Mouse (Mus musculus) ES-E14 (cell line): ENCODE measurements around the gene Specc1l. TPM values are rescaled to one million over a fixed set of nuclear protein-coding genes. Genes with fewer than 3 reads are reported as not detected.
A peak's percentile ranks its signal among the peaks of the same experiment; 100 is the strongest.
"Not testable (repeated sequence)": the region's sequence is repeated elsewhere in the genome, so short reads cannot be mapped to it uniquely, and the experiment has no call there.

Source experiments
- DNase-seq: peaks from one replicate; pipeline ENCODE4 v3.0.0-alpha.2; 2013; ENCODE audit warnings: low read depth, low spot score
- H3K27ac ChIP-seq: 2 replicates; pipeline ENCODE4 v1.5.1; 2012; ENCODE audit warnings: low read depth, mild to moderate bottlenecking, low read length, moderate library complexity, mixed read lengths; ENCODE audit not compliant: poor library complexity, insufficient read depth, severe bottlenecking
- H3K36me3 ChIP-seq: 2 replicates; pipeline ENCODE4 v1.6.1; 2012; ENCODE audit warnings: mild to moderate bottlenecking, low read length, moderate library complexity, mixed read lengths; ENCODE audit not compliant: control insufficient read depth, poor library complexity, insufficient read depth, severe bottlenecking
- H3K4me1 ChIP-seq, 2 experiments: fragments of 150-350 bp in 1 of 2; sonication (generic) in 1 of 2; 2 replicates each; pipeline ENCODE4 v1.6.1; 2012; ENCODE audit warnings: low read length in 2 of 2, mild to moderate bottlenecking in 1 of 2, mixed read lengths in 1 of 2; ENCODE audit not compliant: control insufficient read depth in 2 of 2, insufficient read depth in 2 of 2, poor library complexity in 1 of 2
- H3K4me3 ChIP-seq, 2 experiments: fragments of 150-350 bp in 1 of 2; sonication (generic) in 1 of 2; 2 replicates each; pipeline ENCODE4 v1.5.1; 2012; ENCODE audit warnings: low read length in 2 of 2, low read depth in 1 of 2, mild to moderate bottlenecking in 1 of 2, mixed read lengths in 1 of 2; ENCODE audit not compliant: insufficient read depth in 1 of 2, poor library complexity in 1 of 2, severe bottlenecking in 1 of 2
- H3K9ac ChIP-seq: 2 replicates; pipeline ENCODE4 v1.6.1; 2012; ENCODE audit warnings: low read depth, mild to moderate bottlenecking, low read length, mixed read lengths; ENCODE audit not compliant: poor library complexity, insufficient read depth, severe bottlenecking
- H3K9me3 ChIP-seq: fragments of 150-350 bp; sonication (generic); 2 replicates; pipeline ENCODE4 v1.6.1; 2012; ENCODE audit warnings: low read depth, mild to moderate bottlenecking, low read length; ENCODE audit not compliant: control insufficient read depth, insufficient read depth
- CHD2 ChIP-seq: IDR thresholded peaks from 2 replicates; pipeline ENCODE4 v1.6.1; 2014; ENCODE audit warnings: mild to moderate bottlenecking, low read depth, low read length, inconsistent platforms
- HCFC1 ChIP-seq: IDR thresholded peaks from 2 replicates; pipeline ENCODE4 v1.6.1; 2012; ENCODE audit warnings: low read length, inconsistent platforms, borderline replicate concordance; ENCODE audit not compliant: insufficient read depth
- MAFK ChIP-seq: IDR thresholded peaks from 2 replicates; pipeline ENCODE4 v1.6.1; 2014; ENCODE audit warnings: mild to moderate bottlenecking, low read depth, low read length, inconsistent platforms; ENCODE audit not compliant: insufficient read depth
- ZC3H11A ChIP-seq: IDR thresholded peaks from 2 replicates; pipeline ENCODE4 v1.6.1; 2012; ENCODE audit warnings: low read depth, mild to moderate bottlenecking, inconsistent platforms, low read length, borderline replicate concordance
- ZNF384 ChIP-seq: IDR thresholded peaks from 2 replicates; pipeline ENCODE4 v1.6.1; 2012; ENCODE audit warnings: low read depth, low read length, inconsistent platforms
- in situ Hi-C, 2 experiments: fragments of 600-800 bp; cut with MboI; formaldehyde crosslinking; loops; one replicate each; pipeline ENCODE4 v1.15.1; 2025; ENCODE audit warnings: low sequenced_read_pairs in 2 of 2, inconsistent platforms in 1 of 2; ENCODE audit not compliant: unreplicated experiment in 2 of 2
- total RNA-seq: library from RNA; depleted of rRNA; stranded (reverse); fragments of 300-350 nt; gene quantifications from 2 replicates; pipeline ENCODE4 v1.2.3, GENCODE M21; 2012

The Specc1l gene
- total RNA-seq, 1 experiment: 23.5 TPM

DNA sequence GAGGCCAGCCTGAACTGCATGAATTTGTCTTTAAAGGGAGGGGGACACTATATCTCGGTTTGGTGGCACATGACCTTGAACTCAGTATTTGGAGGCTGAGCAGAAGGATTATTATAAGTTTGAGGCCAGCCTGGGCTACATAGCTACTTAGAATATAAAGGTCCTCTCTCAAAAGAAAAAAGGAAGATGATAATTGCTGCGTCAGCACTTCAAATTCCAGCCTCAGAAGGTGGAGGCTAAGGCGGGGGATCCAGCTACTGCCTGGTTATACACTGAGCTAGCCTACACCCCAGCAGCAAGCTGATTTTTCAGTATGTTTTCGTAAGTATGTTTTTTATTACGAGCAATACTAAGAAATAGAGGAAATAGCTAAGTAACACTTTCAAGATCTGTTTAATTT, 78.8 kb downstream of the Specc1l start:
- Histone ChIP-seq H3K27ac (no peak overlapping the region), H3K9me3 (no peaks in the 10 kb centered on the region), H3K4me1 (no peaks in the 10 kb centered on the region), H3K4me3 (no peak overlapping the region), H3K9ac (no peak overlapping the region), H3K36me3 (no peaks in the 10 kb centered on the region; the same call in 1 of the 2 replicates)
- no peak for DNase-seq
- in situ Hi-C loops: no loop called here
- TF ChIP-seq MAFK (peak; percentile 87), CHD2 (no peak)

DNA sequence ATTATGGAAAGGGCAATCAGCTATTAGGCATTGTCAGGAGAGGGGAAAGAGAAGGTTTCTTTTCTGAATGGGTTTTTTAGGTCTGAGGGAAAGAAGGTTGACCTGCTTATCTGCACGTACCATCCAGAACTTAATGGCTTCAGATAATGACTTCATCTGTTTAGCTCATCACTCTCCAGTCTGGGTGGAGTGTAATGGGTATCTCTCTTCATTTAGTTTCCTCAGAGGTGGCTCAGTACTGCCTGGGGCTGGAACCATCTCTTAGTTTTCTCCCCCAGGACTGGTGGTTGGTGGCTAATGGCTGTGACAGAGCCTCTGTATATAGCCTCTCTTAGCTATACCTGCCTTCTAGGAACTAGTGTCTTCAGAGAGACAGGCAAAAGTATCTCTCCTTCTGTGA, 79.5 kb downstream of the Specc1l start:
- no peak overlapping the region for H3K9ac ChIP-seq
- H3K4me1 ChIP-seq: no peaks in the 10 kb centered on the region
- H3K36me3 ChIP-seq: no peaks in the 10 kb centered on the region; the same call in 1 of the 2 replicates
- no peak for DNase-seq
- TF ChIP-seq ZC3H11A: no peak
- no peak for TF ChIP-seq CHD2
- TF ChIP-seq HCFC1: no peak
- TF ChIP-seq MAFK: no peak
- no peak for TF ChIP-seq ZNF384
- H3K27ac ChIP-seq: no peak overlapping the region
- no peak overlapping the region for H3K4me3 ChIP-seq
- in situ Hi-C loops: no loop called here
- H3K9me3 ChIP-seq: no peaks in the 10 kb centered on the region

DNA sequence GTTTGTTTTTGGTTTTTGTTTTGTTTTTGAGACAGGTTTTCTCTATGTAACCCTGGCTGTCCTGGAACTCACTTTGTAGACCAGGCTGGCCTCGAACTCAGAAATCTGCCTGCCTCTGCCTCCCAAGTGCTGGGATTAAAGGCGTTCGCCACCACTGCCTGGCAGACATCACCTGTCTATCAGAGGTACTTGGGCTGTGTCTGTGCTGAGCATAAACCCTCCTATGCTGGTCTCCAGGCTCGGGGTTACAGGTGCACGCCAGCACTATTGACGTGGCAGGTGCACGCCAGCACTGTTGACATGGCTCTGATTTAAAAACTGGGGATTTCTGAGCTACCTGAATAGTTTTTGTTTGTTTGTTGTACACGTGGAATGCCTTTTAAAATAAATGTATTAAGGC, 80.3 kb downstream of the Specc1l start:
- in situ Hi-C loops, H3K4me1 ChIP-seq, H3K9me3 ChIP-seq, H3K9ac ChIP-seq, H3K27ac ChIP-seq, H3K36me3 ChIP-seq, H3K4me3 ChIP-seq, DNase-seq: not testable (repeated sequence)

DNA sequence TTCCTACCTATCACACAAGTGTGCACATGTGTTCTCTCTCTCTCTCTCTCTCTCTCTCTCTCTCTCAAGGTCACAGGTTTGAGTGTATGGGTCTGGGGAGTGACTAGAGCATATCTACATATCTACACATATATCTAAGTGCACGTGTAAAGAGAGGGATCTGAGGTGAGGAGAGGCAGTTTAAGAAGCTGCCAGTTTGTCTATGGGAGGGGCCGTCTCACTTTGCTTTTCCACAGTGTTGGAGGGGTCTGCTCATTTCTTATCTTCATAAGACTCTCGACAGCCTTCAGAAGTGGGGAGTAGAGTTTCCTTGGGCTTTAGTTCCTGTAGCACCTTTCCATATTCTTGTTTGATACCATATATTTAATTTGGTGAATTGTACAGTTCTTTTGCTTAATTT, 81.4 kb downstream of the Specc1l start:
- Histone ChIP-seq H3K4me3 (no peak overlapping the region), H3K27ac (no peak overlapping the region), H3K36me3 (no peaks in the 10 kb centered on the region), H3K9me3 (no peaks in the 10 kb centered on the region), H3K4me1 (no peaks in the 10 kb centered on the region), H3K9ac (no peak overlapping the region)
- DNase-seq: no peak
- TF ChIP-seq CHD2: no peak
- no peak for TF ChIP-seq ZNF384
- no peak for TF ChIP-seq ZC3H11A
- TF ChIP-seq HCFC1: no peak
- no peak for TF ChIP-seq MAFK
- in situ Hi-C loops: no loop called here

DNA sequence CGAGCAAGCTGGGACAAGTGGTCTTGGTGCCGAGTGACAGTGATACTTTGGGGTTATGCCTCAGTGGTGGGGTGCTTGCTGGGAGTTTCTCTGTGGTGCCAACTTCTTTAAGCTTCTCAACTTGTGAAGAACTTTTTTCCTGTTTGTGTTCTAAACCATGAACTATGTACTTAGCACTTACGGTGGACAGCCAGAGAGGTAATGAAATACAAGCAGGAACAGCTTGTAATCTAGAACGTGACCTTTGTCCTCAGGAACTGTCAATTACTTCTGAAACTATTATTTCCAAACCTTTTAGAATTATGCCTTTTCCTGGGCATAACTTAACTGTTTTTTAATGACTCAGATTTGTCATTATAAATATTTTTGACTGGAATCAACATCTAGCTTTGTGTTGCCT, 82.5 kb downstream of the Specc1l start:
- DNase-seq: no peak
- Histone ChIP-seq H3K9ac (no peak overlapping the region), H3K4me3 (no peak overlapping the region), H3K4me1 (no peaks in the 10 kb centered on the region), H3K27ac (no peak overlapping the region), H3K36me3 (no peaks in the 10 kb centered on the region), H3K9me3 (no peaks in the 10 kb centered on the region)
- TF ChIP-seq HCFC1: no peak
- TF ChIP-seq CHD2: no peak
- TF ChIP-seq ZNF384: no peak
- no peak for TF ChIP-seq MAFK
- TF ChIP-seq ZC3H11A: no peak
- in situ Hi-C loops: no loop called here
